Mouse (Mus musculus): Measurements from ENCODE around the gene Atp8a2.

Gene Atp8a2

DNA sequence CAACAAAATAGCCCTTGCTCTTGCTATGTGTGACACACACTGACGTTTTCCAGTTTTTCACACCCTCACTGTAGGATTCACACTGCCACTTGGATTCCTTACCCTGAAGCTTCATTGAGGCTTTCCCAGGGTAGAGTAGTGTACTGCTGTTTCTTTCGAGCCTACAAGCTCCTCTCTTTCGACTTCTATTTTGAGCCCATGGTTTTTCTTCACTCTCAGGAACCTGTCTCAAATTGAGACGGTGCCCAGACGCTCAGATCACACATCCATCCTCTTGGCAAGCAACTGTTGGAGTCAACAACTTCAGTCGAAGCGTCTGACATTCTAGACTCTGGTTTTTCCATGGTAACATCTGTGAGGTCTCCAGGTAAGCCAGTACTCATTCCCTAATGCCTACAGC, at the start of gene Atp8a2:
Gene Atp8a2 (minus strand): TSS at position 296 of the 400 bp plus-strand sequence.
- DNase-seq (ENCODE audit: low spot score) = no peak

- no peak for DNase-seq (ENCODE audit: low spot score)
Measured at GRCm38 (mm10) chr14:60238551-60238950, 41.6 kb upstream of the Atp8a2 start.

GRCm38 (mm10) chr14:60219886-60220285, 22.9 kb upstream of the Atp8a2 start:
- DNase-seq (ENCODE audit: low spot score) = no peak

- no peak for DNase-seq (ENCODE audit: low spot score)
Measured at GRCm38 (mm10) chr14:60217616-60218015, 20.6 kb upstream of the Atp8a2 start.

DNA sequence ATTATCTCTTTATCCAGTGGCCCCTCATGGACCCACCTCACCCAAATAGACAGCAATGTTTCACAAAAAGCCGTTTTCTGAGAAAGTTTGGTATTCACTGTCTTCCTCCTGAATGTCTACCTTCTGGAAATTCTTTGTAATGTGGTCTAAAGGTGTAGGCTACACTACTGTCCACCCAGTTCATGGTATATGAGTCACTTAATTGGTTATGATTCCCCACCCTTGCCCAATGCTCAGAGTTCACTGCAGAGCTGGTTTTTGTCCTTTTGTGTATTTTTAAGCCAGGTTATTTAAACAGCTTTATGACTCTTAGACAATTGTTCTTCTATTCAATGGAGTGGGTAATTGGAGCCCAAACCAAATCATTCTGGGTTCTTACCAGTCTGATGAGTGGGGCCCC, 19.1 kb upstream of the Atp8a2 start:
- DNase-seq (ENCODE audit: low spot score) = no peak

DNA sequence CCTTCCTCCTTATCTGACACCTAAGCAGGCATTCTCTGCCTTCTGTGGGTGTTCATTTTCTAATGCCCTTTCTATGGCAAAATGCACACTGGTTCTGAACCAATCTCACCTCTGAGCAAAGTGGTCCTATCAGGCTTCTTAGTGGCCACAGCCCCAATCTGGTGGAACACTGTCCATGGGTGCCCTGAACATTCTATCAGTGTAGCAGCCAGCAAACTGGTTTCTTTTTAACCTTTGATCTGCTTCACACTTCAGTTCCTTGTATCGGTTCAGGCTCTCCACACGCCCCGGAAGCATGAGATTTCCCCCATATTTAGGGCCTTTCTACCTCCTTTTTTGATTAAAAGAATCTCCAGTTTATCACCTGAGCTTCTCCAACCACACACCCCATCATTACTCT, 18.0 kb upstream of the Atp8a2 start:
- DNase-seq (ENCODE audit: low spot score) = no peak

GRCm38 (mm10) chr14:60214040-60214439, 17.1 kb upstream of the Atp8a2 start:
- no peak for DNase-seq (ENCODE audit: low spot score)

- no peak for DNase-seq (ENCODE audit: low spot score)
Measured at GRCm38 (mm10) chr14:60209166-60209565, 12.2 kb upstream of the Atp8a2 start.

GRCm38 (mm10) chr14:60204993-60205392, 8.0 kb upstream of the Atp8a2 start:
- DNase-seq (ENCODE audit: low spot score) = no peak

DNA sequence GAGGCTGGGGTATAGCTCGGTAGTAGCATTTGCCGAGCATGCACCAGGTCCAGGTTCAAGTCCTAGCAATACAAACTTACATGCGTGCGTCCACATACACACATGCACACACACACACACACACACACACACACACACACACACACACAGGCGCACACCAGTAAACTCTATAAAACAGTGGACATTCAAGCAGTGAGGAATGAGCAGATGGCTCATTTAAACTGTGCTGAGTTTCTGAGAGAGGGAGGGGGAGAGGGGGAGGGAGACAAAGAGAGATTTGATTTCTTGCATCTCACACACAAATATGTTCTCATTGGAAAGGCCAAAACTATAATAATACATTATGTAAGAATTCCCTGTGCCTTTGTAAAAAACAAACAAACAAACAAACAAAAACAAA, 980 bp downstream of the Atp8a2 start:
- DNase-seq (ENCODE audit: low spot score) = no peak

DNA sequence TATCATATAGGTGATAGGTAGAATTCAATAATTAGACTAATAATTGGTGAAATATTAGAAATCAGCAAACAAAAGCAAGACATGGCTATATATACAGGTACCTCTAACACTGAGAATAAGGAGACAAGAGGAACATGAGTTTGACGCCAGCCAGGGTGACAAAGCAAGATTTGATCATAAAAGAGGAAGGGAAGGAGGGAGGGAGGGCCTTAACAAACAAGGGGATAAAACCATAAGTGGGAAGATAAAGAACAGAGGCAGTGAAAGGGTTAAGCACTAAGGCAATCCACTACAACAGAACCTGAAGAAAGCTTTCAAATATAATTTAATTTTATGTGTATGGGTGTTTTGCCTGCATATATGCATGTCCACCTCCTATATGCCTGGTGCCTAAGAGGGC, 2.4 kb downstream of the Atp8a2 start:
- DNase-seq (ENCODE audit: low spot score) = no peak

DNA sequence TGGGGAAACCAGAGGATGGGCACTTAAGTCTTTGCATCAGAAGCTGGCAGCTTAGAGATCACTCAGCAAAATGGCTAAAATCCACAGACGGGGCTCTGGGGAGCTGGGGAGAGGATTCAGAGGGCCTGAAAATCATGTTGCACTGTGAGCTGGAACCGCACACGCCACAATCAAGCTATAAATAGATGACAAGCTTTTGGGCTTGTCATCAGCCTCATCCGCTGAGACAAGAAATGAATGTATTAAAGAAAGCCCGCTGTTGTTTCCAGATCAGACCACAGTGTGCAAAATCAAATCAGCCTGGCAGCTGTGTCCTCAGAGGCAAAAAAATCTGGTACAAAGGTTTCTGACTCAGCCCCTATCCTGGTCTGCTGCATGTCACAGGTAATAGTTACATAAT, 7.2 kb downstream of the Atp8a2 start:
- DNase-seq (ENCODE audit: low spot score) = no peak

DNA sequence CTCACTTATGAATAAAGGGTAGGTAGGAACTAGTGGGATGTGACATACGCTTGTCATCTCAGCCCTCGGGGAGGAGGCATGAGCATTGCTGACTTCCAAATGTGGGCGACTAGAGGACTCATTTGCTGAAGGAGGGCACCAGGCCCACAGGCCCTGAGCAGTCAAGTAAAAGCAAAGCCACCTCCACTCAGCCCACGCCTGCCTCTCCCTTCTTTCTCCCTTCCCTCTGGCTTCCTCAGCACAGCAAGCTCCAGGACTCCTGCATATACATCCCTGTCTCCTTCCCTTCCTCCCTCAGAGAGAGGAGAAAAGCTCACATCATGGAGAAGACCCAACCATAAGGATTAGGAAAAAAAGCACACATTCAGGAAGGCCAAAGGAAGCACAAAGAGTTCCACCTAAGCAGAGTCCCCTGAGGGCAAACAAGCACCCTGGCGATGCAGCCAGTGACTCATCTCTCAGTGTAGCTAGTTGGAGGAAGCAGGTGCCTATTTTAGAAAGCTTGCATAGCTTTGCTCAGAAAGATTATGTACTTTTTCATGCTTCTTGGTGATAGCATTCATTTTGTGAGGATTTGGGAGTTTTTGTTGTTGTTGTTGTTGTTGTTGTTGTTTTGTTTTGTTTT, 8.7 kb downstream of the Atp8a2 start:
- no peak for DNase-seq (ENCODE audit: low spot score)

- DNase-seq (ENCODE audit: low spot score) = no peak
Measured at GRCm38 (mm10) chr14:60181306-60181705, 15.7 kb downstream of the Atp8a2 start.

DNA sequence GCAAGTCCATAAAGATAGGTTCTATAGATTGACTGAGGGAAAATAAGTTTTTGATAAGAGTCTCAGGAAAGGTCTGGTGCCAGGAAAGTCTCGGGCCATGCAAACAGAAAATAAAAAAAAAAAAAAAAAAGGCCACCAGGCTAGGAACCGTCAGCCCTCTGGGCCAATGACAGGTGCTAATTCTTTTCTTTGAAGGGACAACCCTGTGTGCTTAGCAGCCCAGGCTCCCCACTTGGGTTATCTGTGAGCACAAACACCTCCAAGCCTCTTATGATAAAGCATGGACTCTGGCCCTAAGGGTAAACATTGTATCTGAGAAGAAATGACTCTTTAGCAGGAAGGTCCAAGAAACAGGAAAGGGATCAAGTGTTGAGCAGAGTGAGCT, 18.4 kb downstream of the Atp8a2 start:
- DNase-seq (ENCODE audit: low spot score) = no peak

DNA sequence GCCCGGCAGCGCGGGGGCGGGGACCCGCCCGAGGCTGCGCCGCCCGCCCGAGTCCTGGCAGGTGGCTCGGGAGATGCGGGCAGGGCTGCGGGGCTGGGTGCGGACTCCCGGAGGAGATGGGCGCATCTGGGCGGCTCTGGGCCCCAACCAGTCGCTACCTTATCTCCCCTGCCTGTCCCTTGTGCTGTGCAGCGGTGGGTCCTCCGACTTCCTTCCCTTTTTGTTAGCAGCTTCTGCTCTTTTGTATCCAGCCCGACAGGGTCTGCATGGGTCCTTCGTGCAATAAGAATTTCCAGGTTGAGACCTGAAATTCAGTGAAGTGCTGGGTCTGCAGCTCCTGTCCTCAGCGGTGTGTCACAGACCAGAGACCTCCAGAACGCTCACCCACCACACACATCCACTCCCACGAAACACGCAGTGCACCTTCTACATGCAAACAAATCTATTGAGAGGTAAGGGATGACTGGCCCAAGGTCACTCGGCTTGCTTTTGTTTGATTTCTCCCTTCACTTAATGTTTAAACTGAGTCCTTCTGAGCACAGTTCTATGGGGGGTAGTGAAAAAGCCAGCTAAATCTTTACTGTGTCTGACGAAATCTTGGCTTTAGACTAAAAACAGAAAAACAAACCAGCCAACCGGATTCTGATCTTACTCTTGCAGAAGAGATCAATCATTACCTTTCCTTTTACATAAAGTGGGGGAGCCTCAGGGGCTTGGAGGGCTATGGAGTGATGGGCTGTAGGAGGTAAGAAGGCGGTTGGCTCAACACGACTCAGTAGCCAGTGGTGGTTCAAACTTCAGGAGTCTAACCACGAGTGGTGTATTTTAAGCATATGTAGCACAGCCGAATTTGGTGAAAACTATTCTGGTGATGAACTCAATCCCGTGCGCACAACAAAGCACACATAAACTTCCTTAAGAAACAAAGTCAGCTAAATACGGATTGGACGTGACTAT, 19.1 kb downstream of the Atp8a2 start:
- DNase-seq (ENCODE audit: low spot score) = no peak

DNA sequence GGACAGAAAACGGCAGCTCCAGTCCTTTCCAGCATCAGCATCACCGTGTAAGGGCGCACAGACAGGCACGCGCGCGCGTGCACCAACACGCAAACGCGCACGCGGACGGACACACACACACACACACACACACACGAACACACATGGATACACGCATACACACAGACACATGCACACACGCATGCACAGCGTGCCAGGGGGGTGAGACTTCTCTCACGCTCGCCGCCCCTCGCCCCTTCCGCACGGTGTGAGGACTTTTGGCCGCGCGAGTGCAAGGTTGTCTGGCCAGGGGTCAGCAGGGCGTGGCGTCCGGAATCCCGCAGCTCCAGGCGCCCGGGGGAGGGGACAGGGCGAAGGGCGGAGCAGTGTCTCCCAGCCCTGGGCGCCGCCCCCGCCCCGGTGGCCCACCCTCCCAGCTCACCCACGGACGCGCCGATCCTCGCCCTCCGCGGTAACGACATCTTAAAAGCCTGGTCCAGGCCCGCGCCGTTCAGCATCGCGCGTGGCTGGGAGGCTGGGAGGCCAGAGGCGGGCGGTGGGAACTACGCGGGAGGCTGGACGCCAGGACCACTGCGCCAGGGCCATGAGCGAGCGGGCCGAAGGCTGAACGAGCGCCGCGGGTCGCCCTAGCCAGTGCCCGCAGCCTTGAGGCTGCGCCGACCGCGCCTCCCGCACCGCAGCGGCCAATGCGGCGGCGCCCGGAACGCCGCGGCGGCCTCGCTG, 19.9 kb downstream of the Atp8a2 start:
- peak; percentile 71 for DNase-seq (ENCODE audit: low spot score)

- peak; percentile 36 for DNase-seq (ENCODE audit: low spot score)
Measured at GRCm38 (mm10) chr14:60176469-60176890, 20.5 kb downstream of the Atp8a2 start.

DNA sequence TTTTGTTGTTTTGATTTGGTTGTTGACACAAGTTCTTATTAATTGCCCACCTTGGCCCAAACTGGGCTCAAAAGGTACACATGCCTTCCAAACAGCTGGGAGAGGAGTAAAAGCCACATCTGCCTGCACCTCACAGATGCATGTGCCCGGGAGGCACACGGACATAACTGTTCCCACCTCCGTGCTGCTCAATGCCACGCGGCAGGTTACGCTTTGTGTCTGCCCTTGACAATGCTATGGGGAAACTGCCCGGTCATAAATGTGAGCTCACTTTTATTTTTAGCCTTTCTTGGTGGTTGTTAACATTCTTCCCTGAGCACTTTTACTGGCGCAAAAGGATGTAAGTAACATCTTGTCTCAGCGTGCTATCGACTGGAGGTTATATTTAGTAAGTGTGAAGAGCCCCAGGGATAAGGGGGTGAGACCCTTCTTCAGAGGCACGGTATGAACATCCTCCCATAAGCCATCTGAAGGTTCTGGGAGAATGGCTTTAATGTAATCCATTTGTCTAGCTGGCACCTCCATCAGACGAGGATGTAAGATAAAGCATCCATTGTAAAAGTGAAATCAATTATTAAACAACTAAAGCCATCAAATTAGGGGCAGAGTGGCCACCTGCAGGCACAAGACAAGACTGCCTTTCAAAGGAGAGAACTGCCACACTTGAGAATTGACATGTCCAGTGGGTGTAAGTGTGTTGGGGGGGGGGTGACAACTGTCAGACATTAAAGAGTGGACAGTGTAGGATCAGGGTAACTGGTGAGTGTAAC, 24.5 kb downstream of the Atp8a2 start:
- peak; percentile 60 for DNase-seq (ENCODE audit: low spot score)

- DNase-seq (ENCODE audit: low spot score) = peak; percentile 13
Measured at GRCm38 (mm10) chr14:60170845-60171610, 26.0 kb downstream of the Atp8a2 start.

DNA sequence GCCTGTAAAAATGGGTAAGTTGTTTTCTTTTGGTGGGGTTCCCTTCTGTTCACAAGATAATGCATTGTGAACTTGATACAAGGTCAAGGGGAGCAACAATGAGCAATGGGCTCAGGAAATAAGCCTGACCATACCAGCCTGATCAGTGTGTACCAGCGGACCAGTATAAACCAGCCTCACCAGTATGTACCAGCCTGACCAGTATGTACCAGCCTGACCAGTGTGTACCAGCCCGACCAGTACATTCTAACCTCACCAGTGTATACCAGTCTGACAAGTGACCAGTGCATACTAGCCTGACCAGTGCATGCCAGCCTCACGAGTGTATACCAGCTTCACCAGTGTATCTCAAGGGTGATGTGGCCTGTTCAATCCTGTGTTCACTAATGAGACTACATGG, 33.6 kb downstream of the Atp8a2 start:
- DNase-seq (ENCODE audit: low spot score) = no peak

Data from retina, embryonic 14.5 days (tissue).